Mouse (Mus musculus): Measurements from ENCODE around the gene Mob3b. TPM values are rescaled to one million over a fixed set of nuclear protein-coding genes. Genes with fewer than 3 reads are reported as not detected.
A peak's percentile ranks its signal among the peaks of the same experiment; 100 is the strongest.

Gene Mob3b
- polyA plus RNA-seq, 1 experiment from 2014 or later: 2.8 TPM

DNA sequence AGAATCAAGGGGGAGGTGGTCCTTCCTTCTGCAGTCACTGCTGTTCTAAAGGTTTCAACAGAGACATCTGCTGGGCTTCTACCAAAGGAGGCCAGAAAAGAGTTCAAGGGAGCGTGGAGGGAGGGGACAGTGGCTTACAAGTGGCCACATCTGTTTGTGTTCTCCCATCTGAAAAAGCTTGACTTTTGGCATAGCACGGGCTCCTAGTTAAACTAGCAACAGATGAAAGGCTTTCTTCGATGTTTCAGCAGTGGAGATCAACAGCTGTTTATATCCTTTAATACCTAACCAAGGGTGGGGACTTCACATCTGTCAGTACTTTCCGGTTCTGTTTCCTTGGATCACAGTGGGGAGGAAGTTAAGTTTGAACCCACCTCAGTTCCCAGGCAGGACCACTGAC, 88.5 kb downstream of the Mob3b start:
- H3K9me3 ChIP-seq (replicated peaks; ENCODE audit: control insufficient read depth, low read length, poor library complexity, severe bottlenecking): no peaks in the 10 kb centered on the region
- H3K36me3 ChIP-seq (ENCODE audit: control insufficient read depth, insufficient read depth, low read length): no peaks in the 10 kb centered on the region
- no peak overlapping the region for H3K4me3 ChIP-seq (ENCODE audit: low read depth, low read length)
- H3K27ac ChIP-seq (ENCODE audit: low read length): no peak overlapping the region
- peaks cover 7% of the 10 kb centered on the region; the same call in 1 of the 2 replicates for H3K4me1 ChIP-seq (ENCODE audit: control insufficient read depth, insufficient read depth, low read length)
- ATAC-seq: no peak
- H3K9ac ChIP-seq (ENCODE audit: low read depth, low read length): no peak overlapping the region
- WGBS: 68% methylated on average over 4 of the region's 4 CpGs
- H3K27me3 ChIP-seq (ENCODE audit: control insufficient read depth, insufficient read depth, low read depth, low read length): no peaks in the 10 kb centered on the region
- H3K4me2 ChIP-seq (ENCODE audit: low read length): no peak overlapping the region

DNA sequence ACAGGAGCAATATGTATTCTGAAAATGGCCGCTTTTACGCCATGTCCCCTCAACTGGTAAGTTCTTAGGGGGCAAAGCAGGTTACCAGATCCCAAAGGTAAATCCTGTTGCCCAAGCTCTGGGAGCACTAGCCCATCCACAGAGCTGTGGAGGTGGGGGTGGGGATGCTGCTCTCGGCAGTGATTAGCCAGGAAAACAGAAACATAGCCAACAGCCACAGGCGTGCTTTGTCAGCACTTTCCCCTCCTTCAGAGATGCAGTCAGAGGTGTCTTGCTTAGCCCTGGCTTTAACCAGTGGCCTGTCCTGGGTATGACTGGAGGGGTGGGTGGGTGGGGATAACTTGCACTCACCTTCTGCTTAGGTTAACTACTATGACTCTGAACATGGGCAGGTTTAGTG, 91.1 kb downstream of the Mob3b start:
- WGBS: 68% methylated on average over 4 of the region's 4 CpGs
- ATAC-seq: no peak

DNA sequence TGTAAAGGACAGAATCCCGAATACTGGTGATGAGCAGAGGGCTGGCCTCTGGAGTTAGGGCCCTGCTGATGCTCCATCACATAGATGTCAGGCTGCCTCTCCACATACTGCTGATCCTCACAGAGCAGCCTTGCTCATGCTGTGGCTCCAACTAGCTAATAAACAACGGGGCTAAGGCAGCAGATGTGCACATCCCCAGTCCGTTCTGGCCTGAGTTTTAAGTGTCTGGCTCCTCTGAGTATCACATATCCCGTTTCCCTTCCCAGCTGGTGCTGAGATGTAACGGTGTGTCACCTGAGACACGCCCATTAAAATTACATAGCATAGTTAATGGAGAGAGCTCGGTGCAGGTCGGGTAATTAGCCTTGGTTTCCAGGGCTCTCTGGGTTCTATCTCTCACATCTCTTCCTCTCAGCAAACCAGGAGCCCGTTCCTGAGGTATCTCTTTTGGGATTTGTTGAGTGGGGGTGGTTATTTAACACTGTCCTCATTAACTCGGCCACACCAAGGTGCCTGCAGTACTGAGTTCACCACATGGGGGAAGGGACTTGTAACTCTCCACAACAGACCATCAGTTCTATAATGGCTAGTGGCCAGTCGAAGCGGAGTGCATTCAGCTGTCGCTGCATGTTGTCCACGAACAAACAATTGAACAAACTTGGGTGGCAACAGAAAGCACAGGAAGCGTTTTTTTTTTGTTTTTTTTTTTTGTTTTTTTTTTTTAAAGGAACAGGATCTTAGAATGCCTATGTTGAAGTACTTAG, 92.0 kb downstream of the Mob3b start:
- H3K4me2 ChIP-seq (ENCODE audit: low read length): no peak overlapping the region
- ATAC-seq: peak; percentile 64
- peaks cover 7% of the 10 kb centered on the region; the same call in 1 of the 2 replicates for H3K4me1 ChIP-seq (ENCODE audit: control insufficient read depth, insufficient read depth, low read length)
- no peaks in the 10 kb centered on the region for H3K9me3 ChIP-seq (replicated peaks; ENCODE audit: control insufficient read depth, low read length, poor library complexity, severe bottlenecking)
- H3K27me3 ChIP-seq (ENCODE audit: control insufficient read depth, insufficient read depth, low read depth, low read length): no peaks in the 10 kb centered on the region
- H3K27ac ChIP-seq (ENCODE audit: low read length): no peak overlapping the region
- no peak overlapping the region for H3K9ac ChIP-seq (ENCODE audit: low read depth, low read length)
- 45% methylated on average over 15 of the region's 15 CpGs for WGBS
- no peak overlapping the region for H3K4me3 ChIP-seq (ENCODE audit: low read depth, low read length)
- H3K36me3 ChIP-seq (ENCODE audit: control insufficient read depth, insufficient read depth, low read length): no peaks in the 10 kb centered on the region

More for the DNA sequence above, 91.1 kb downstream of the Mob3b start:
- Histone ChIP-seq H3K27me3 (ENCODE audit: control insufficient read depth, insufficient read depth, low read depth, low read length) (no peaks in the 10 kb centered on the region), H3K36me3 (ENCODE audit: control insufficient read depth, insufficient read depth, low read length) (no peaks in the 10 kb centered on the region), H3K4me3 (ENCODE audit: low read depth, low read length) (no peak overlapping the region), H3K9ac (ENCODE audit: low read depth, low read length) (no peak overlapping the region), H3K27ac (ENCODE audit: low read length) (no peak overlapping the region), H3K4me2 (ENCODE audit: low read length) (no peak overlapping the region), H3K4me1 (ENCODE audit: control insufficient read depth, insufficient read depth, low read length) (peaks cover 7% of the 10 kb centered on the region; the same call in 1 of the 2 replicates), H3K9me3 (replicated peaks; ENCODE audit: control insufficient read depth, low read length, poor library complexity, severe bottlenecking) (no peaks in the 10 kb centered on the region)

DNA sequence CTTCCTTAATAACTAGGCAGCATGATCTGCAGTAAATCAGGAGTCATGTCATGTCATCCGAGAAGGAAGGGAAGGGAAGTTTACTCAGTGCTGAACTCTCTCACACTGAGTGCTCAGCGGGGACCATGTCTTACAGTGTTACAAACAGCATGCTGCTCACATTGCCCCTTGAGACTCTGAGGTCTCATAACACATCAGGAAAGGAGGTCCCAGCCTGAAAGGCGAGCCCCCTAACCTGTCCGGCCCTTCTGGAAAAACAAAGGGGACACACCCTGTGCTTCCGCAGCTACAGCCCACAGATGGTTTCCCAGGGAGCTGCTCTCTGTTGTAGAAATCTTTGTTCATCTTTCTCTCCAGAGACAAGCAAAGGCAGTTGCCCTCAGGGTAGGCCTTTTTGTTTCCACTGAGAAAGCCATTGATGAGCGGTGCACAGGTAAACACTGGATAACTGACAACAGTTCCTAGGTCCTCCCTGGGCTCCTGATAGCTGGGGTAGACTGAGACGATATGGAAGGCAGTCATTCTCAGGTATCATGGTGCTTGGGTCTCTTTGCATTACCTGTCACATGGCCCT, 94.1 kb downstream of the Mob3b start:
- H3K9ac ChIP-seq (ENCODE audit: low read depth, low read length): no peak overlapping the region
- no peak for ATAC-seq
- H3K36me3 ChIP-seq (ENCODE audit: control insufficient read depth, insufficient read depth, low read length): no peaks in the 10 kb centered on the region
- no peaks in the 10 kb centered on the region for H3K27me3 ChIP-seq (ENCODE audit: control insufficient read depth, insufficient read depth, low read depth, low read length)
- no peaks in the 10 kb centered on the region for H3K9me3 ChIP-seq (replicated peaks; ENCODE audit: control insufficient read depth, low read length, poor library complexity, severe bottlenecking)
- WGBS: 77% methylated on average over 7 of the region's 7 CpGs
- peaks cover 7% of the 10 kb centered on the region; the same call in 1 of the 2 replicates for H3K4me1 ChIP-seq (ENCODE audit: control insufficient read depth, insufficient read depth, low read length)
- no peak overlapping the region for H3K4me3 ChIP-seq (ENCODE audit: low read depth, low read length)
- no peak overlapping the region for H3K4me2 ChIP-seq (ENCODE audit: low read length)
- no peak overlapping the region for H3K27ac ChIP-seq (ENCODE audit: low read length)

DNA sequence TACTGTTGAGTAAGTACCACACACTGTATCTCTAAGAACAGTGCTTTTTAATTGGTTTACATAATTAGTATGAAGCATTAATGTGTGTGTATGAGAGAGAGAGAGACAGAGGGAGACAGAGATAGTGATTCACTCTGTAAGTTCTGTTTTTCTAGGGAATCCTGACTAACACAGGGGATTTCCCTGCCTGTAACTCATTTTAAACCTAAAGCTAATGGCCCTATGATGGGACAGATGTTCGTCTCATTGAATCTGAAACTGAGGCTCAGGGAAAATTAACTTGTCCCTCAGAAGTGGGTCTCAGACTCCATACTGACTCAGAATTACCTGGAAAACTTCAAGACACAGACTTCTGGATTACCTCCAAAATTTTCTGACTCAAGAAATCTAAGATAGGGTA, 96.3 kb downstream of the Mob3b start:
- 86% methylated on average over 1 of the region's 1 CpGs for WGBS
- no peaks in the 10 kb centered on the region for H3K36me3 ChIP-seq (ENCODE audit: control insufficient read depth, insufficient read depth, low read length)

DNA sequence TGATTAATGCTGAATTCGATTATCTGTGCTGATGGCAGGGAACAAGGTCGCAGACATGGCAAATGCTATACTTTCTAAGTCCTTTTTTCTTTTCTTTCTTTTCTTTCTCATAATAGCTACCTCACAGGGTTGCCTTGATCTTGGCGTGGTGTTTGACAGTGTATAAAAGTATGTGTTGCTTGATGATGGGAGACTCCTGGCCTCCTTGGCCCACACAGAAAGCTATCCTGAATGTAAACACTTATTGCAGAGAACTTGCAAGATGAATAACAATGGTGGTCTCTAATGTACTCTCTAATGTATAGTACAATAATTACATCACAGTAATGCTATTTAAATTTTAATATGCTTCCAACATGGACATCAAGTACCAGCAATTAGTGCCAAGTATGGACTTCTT, 96.9 kb downstream of the Mob3b start:
- no peak overlapping the region for H3K27ac ChIP-seq (ENCODE audit: low read length)
- ATAC-seq: no peak
- no peak overlapping the region for H3K9ac ChIP-seq (ENCODE audit: low read depth, low read length)
- WGBS: 88% methylated on average over 3 of the region's 3 CpGs
- H3K4me1 ChIP-seq (ENCODE audit: control insufficient read depth, insufficient read depth, low read length): peaks cover 5% of the 10 kb centered on the region; the same call in 1 of the 2 replicates
- no peak overlapping the region for H3K4me3 ChIP-seq (ENCODE audit: low read depth, low read length)
- H3K36me3 ChIP-seq (ENCODE audit: control insufficient read depth, insufficient read depth, low read length): no peaks in the 10 kb centered on the region
- H3K27me3 ChIP-seq (ENCODE audit: control insufficient read depth, insufficient read depth, low read depth, low read length): no peaks in the 10 kb centered on the region
- no peak overlapping the region for H3K4me2 ChIP-seq (ENCODE audit: low read length)
- no peaks in the 10 kb centered on the region for H3K9me3 ChIP-seq (replicated peaks; ENCODE audit: control insufficient read depth, low read length, poor library complexity, severe bottlenecking)

More for the DNA sequence above, 96.3 kb downstream of the Mob3b start:
- Histone ChIP-seq H3K27ac (ENCODE audit: low read length) (no peak overlapping the region), H3K9ac (ENCODE audit: low read depth, low read length) (no peak overlapping the region), H3K4me2 (ENCODE audit: low read length) (no peak overlapping the region), H3K9me3 (replicated peaks; ENCODE audit: control insufficient read depth, low read length, poor library complexity, severe bottlenecking) (no peaks in the 10 kb centered on the region), H3K4me3 (ENCODE audit: low read depth, low read length) (no peak overlapping the region), H3K4me1 (ENCODE audit: control insufficient read depth, insufficient read depth, low read length) (peaks cover 7% of the 10 kb centered on the region; the same call in 1 of the 2 replicates), H3K27me3 (ENCODE audit: control insufficient read depth, insufficient read depth, low read depth, low read length) (no peaks in the 10 kb centered on the region)
- no peak for ATAC-seq

DNA sequence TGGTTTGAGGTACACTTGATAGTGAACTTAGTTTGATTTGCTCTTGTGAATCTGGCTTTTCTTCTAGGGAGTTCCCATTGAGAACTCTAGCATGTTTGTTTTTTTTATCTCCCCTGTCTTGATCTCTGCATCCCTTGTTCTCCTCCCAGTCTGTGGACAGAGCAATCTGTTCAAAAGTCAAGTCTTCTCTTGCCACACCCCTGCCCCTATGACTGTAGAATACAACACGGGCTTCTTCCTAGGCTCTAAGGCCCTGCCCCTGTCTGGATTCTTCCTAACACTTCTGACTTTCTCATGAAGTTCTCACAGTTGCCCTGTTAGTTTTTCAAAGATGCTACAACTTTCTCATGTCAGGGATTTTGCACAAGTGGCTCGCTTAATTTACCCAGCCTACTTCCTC, 102.9 kb downstream of the Mob3b start:
- WGBS: 92% methylated on average over 2 of the region's 2 CpGs

DNA sequence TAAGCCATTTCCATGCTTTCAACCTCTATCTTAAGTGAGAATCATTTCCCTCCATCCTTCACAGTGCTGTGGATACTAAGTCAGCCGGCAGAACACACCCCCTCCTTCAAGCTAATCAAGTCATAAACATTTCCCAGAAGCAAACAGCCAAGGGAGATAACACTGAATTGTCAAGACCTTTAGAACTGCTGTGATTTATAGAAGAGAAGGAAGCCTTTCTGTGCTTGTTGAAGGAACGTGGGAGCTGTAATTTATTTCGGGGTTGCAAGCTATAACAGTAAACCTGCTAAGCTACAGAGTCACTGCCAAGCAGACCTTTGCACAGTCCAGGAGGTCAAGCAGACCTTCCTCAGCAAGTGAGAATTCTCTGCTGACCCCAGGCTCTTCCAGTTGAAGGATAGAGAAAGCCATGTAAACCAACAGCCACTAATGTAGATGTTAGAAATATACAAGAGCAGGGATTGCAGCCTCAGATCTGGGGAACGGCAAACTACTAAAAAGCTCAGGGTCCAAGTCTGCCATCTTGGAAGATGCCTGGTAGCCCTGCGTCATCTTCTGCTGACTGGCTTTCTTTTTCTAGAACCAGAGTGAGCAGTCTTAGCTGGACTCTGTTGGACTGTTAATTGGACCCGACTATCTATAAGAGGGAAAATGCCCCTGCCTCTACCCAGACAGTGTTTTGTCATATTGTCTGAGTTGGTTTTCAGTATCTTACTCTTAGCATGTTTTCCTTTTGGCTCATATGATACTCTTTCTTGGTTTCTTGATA, 104.9 kb downstream of the Mob3b start:
- Histone ChIP-seq H3K4me1 (ENCODE audit: control insufficient read depth, insufficient read depth, low read length) (no peaks in the 10 kb centered on the region; the same call in 1 of the 2 replicates), H3K4me2 (ENCODE audit: low read length) (no peak overlapping the region), H3K36me3 (ENCODE audit: control insufficient read depth, insufficient read depth, low read length) (no peaks in the 10 kb centered on the region), H3K9ac (ENCODE audit: low read depth, low read length) (no peak overlapping the region), H3K27me3 (ENCODE audit: control insufficient read depth, insufficient read depth, low read depth, low read length) (no peaks in the 10 kb centered on the region), H3K9me3 (replicated peaks; ENCODE audit: control insufficient read depth, low read length, poor library complexity, severe bottlenecking) (no peaks in the 10 kb centered on the region), H3K27ac (ENCODE audit: low read length) (no peak overlapping the region), H3K4me3 (ENCODE audit: low read depth, low read length) (no peak overlapping the region)
- 88% methylated on average over 6 of the region's 6 CpGs for WGBS
- ATAC-seq: no peak

More for the DNA sequence above, 102.9 kb downstream of the Mob3b start:
- Histone ChIP-seq H3K4me2 (ENCODE audit: low read length) (no peak overlapping the region), H3K27me3 (ENCODE audit: control insufficient read depth, insufficient read depth, low read depth, low read length) (no peaks in the 10 kb centered on the region), H3K9me3 (replicated peaks; ENCODE audit: control insufficient read depth, low read length, poor library complexity, severe bottlenecking) (no peaks in the 10 kb centered on the region), H3K36me3 (ENCODE audit: control insufficient read depth, insufficient read depth, low read length) (no peaks in the 10 kb centered on the region), H3K4me1 (ENCODE audit: control insufficient read depth, insufficient read depth, low read length) (no peaks in the 10 kb centered on the region; the same call in 1 of the 2 replicates), H3K4me3 (ENCODE audit: low read depth, low read length) (no peak overlapping the region), H3K27ac (ENCODE audit: low read length) (no peak overlapping the region), H3K9ac (ENCODE audit: low read depth, low read length) (no peak overlapping the region)
- no peak for ATAC-seq

Data from midbrain, embryonic 16.5 days (tissue).